Mouse (Mus musculus) liver, embryonic 14 days (tissue): Measurements from ENCODE around the gene Col24a1. TPM values are rescaled to one million over a fixed set of nuclear protein-coding genes. Genes with fewer than 3 reads are reported as not detected.

Experiments
- polyA plus RNA-seq: library from polyadenylated mRNA; depleted of rRNA; stranded (reverse); fragments of >200 nt; gene quantifications from 2 replicates; pipeline ENCODE4 v1.2.3, GENCODE M21; 2012; rRNA removed

Gene Col24a1
- polyA plus RNA-seq, result 0.27 and 0.29 TPM in 2 replicates

DNA sequence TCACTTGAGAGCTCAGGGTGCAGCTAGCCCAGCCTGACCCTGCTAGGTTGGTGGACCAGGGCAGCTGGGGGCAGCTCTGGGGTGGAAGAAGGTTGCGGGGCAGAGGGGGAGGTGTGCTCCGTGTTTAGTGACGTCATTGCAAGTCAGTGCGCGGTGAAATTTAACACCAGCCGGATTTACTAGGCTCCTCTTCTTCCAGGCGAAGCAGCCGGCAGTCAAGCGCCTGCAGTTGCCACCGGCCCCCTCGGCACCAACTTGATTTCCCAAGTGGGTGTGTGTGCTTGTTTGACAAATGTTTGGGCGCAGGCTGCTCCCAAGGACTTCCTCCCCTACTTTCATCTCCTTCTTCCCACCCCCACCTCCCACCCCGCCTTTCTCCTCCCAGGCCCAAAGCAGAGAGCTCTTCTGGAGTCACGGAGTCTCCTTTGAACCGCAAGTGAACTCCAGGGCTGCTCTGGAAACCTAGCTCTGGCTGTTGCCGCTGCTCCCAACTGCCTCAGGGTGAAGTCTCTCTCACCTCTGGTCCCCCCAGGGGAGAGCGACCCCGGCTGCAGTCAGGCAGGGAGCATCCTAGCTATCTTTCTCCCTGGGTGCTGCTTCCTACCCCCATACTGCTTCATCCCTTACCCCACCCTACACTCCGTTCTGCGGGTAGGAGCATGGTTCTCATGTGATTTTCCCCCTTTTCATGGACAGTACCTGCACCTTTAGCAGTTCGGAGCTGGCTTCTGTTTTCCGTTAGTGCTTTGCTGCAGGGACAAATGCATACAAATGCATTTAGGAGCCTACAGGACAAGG, at the start of gene Col24a1:
Gene Col24a1 (plus strand): TSS at position 136 of the 798 bp plus-strand sequence.

GRCm38 (mm10) chr3:145575743-145576481, 283.6 kb downstream of the Col24a1 start, which contains the start of gene Znhit6:
Gene Znhit6, plus strand, starts transcription at chr3:145576205.

Other genes starting within 250 kb of the Col24a1 start
- 0.01 and 0.02 TPM in 2 replicates for gene Clca2, start 193.0 kb upstream of the Col24a1 start, polyA plus RNA-seq
- gene Odf2l, start 173.9 kb upstream of the Col24a1 start, polyA plus RNA-seq, result 6.7 and 7.9 TPM in 2 replicates